Mouse (Mus musculus) urinary bladder, adult 2 months (tissue): ENCODE results near the gene Pgd. TPM values are rescaled to one million over a fixed set of nuclear protein-coding genes. Genes with fewer than 3 reads are reported as not detected.
"Not testable (repeated sequence)": the region's sequence is repeated elsewhere in the genome, so short reads cannot be mapped to it uniquely, and the experiment has no call there.

Experiments used
- DNase-seq: peaks from one replicate; pipeline ENCODE4 v3.0.0; 2022; ENCODE audit warnings: low spot score
- polyA plus RNA-seq: library from polyadenylated mRNA; depleted of rRNA; stranded (reverse); fragments of >200 nt; gene quantifications from 2 replicates; pipeline ENCODE4 v1.2.3, GENCODE M21; 2012; rRNA removed

Pgd gene
- polyA plus RNA-seq, 1 experiment, result 117 TPM

- no peak for DNase-seq
Observed at GRCm38 (mm10) chr4:149133395-149133794, 33.2 kb downstream of the Pgd start.

DNA sequence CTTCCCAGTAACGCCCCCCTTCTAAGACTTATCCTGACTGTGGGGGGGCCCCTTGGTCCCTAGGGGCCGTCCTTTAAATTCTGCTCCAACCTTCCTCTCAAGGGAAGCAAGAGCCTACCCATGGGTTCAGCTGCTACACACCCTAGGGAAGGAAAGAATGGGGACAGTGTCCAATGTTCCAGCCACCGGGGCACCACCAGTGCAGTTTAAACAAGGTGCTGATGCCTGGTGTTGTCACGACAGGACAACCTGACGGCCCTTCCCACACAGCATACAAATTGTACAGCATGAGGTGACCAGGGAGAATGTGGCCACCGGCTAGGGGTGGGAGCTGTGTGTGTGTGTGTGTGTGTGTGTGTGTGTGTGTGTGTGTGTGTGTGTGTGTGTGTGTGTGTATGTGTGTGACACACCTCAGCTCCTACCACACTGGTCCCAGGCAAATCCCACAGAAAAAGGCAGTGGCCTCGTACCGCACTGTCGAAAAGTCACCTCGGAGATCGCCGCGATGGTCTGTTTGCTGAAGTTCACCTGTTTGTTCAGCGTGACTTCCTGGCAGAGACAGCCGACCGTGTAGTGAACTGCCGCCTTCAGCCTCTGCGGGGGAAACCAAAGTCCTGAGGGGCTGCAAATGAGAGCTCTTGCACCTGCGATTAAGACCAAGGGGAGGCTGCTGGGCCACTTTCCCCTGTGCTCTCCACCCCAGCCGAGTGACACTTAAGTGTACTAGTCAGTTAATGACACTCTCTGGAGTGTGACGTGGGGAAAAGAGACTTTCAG, 34.6 kb downstream of the Pgd start:
- DNase-seq, result no peak

DNA sequence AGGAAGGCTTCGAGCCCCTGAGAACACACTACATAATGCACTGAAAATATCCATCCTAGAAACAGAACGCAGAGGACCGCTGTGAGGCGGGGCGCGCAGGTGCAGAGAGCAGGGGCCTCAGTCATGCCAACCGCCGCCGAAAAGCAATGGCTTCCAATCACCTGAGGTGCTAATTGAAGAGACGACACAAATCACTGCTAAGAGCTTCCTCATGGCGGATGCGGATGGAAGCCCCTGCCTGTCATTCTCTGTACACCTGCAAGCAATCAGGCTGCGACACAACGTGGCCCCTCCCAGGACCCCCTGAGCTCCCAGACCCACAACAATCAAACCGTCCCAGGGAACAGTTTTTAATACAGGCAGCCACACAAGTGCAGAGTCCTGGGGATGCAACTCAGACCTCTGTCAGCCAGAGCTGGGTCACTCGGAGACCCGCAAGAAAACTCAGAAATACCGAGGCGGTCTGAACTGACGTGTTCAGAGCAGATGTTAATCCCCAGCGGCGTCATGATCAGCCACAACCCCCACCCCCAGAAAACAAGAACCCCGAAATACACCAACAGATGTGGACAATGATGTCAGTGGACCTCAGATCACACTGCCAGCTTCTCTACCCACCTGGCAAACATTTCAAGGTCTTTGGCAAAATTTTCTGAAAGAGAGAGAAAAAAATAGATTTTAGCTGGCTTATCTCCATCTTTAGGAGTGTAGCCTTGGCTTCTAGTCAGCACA, 35.4 kb downstream of the Pgd start:
- DNase-seq, result no peak

DNA sequence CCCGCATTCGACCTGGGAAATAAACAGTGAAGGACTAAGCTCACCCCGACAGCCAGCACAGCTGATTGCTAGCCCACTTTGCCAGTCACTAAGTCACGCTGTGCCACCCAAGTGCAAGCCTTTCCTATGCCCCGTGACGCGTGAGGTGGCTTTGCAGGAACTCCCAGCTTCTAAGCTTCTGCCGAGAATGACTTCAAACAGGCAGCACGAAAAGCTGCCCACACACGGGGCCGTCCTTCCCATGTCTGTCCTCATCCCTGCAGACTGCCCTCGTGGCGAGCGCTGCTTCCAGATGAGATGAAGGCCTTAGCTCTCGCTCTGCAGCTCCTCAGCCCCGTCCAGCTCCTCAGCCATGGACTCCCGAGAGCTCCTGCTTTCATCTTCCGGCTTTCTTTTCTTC, 38.1 kb downstream of the Pgd start:
- no peak for DNase-seq

- no peak for DNase-seq
Observed at GRCm38 (mm10) chr4:149126663-149127062, 39.9 kb downstream of the Pgd start, which contains the start of gene Cort. TSS of gene Cort (minus strand) at chr4:149126763.

DNA sequence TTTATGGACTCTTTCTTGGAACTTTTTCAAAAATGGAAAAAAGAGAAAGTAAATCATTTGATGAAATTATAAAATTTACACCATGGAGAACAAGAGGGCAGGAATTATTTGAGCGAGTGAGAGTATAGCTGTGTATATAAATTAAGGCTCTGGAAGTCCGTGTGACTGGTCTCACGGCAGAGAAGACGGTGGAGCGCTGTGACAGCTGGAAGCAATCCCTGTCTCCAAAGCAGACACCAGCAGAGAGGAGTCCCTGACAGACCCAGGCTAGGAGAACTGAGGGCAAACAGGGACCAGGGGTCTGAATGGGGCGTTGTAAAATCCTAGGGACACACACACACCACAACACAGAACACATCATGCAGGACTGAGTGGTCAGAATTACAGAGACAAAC, 40.5 kb downstream of the Pgd start:
- no peak for DNase-seq

DNA sequence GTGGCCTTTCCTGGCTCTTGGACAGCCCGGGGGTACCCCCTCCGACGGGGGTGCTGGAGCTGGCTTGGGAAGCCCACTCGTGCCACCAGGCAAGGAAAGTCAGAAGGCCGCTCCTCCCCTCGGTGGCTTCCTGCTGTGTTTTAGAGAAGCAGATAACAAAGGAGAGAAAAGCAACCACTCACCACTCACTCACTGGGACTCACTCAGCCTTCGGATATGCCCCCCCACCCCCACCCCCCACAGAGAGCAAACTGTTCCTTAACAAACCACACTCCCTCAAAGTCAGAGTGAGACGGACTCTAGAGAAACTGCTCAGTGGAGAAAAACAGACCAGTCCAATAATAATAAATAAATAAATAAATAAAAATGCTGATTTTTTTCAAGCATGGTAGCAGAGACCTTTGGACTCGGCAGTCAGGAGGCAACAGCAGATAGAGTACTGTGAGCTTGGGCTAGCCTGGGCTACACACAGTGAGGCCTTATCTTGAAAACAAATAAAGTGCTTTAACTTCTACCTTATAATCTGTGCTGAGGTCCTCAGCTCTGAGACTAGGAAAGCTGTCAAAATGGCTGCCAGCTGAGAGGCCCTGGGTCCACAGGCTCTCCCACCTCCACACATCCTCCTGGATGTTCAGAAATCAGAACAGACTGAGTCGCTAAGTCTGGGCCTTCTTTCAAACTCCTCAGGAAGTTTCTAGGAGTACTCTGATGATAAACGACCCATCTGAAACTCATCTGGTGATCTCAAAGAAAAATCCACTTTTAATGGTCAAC, 41.0 kb downstream of the Pgd start:
- no peak for DNase-seq

GRCm38 (mm10) chr4:149123432-149123831, 43.1 kb downstream of the Pgd start:
- DNase-seq, result no peak

DNA sequence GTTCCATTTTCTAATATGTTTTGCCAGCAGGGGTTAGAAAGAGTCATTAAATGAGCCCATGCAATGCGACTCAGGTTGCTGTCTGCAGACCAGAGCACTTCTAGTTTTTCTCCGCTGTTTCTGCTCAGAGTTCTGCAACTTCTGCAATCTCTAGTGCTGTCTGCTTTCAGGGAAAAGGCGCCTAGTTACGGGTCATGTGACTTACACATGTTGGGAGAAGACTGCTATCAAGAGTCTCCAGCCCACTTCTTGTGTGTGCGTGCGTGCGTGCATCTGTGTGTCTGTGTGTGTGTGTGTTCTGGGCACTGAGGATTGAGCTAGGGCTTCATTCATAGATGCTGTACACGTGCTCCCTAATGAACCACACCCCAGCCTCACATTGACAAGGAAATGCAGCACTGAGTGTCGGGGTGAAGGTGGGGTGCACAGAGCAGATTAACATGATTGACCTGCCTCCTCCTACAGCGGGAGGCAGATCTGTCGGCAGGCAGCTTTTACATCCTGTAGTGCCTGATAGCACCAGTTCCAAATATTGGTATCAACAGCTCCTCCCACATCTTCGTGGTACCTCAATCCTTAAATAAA, 46.5 kb downstream of the Pgd start:
- not testable (repeated sequence) for DNase-seq

GRCm38 (mm10) chr4:149103875-149104561, 62.6 kb downstream of the Pgd start, which contains the start of gene Dffa:
TSS of gene Dffa (plus strand) at chr4:149104146.
- DNase-seq, result peak; percentile 68

DNA sequence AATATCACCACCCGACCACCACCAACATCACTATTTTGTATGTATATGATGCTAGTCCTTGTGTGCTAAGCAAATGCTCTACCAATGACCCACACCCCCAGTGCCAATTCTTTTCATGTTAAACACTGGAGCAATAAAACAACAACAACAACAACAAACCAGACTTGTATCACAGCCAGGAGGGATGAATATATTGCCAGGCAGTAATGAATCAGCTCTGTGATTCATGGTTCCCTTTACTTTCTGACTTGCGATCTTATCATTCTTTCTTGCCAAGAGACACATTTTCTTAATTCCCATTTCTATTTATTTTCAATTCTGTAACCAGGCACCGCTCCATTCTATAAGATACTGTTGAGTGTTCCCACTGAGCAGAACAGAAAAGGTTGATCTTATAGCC, 65.1 kb downstream of the Pgd start:
- DNase-seq, result no peak

DNA sequence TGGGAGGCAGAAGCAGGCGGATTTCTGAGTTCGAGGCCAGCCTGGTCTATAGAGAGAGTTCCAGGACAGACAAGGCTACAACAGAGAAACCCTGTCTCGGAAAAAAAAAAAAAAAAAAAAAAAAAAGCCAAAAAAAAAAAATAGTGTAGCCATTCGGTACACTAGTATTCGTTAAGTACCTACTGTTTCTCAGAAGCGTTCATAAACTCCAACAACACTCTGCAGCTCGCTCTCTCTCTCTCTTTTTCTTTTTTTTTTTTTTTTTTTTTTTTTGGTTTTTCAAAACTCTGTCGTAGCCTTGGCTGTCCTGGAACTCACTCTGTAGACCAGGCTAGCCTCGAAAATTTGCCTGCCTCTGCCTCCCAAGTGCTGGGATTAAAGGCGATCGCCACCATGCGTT, 66.1 kb downstream of the Pgd start:
- not testable (repeated sequence) for DNase-seq

Other genes starting within 250 kb of the Pgd start
- gene Pex14, start 66.9 kb downstream of the Pgd start, polyA plus RNA-seq, result 31.1 and 31.8 TPM in 2 replicates
- 28.6 and 32.9 TPM in 2 replicates for gene Dffa, start 62.6 kb downstream of the Pgd start, polyA plus RNA-seq
- gene Cort, start 40.0 kb downstream of the Pgd start, polyA plus RNA-seq, result not detected in 2 replicates
- gene Cenps, start 29.1 kb downstream of the Pgd start, polyA plus RNA-seq, result 3.8 and 5.4 TPM in 2 replicates
- gene Kif1b, start 140.9 kb upstream of the Pgd start, polyA plus RNA-seq, result 39.7 and 42.1 TPM in 2 replicates